Mouse (Mus musculus) heart, postnatal 36 days (tissue): ENCODE results near the gene Ccdc136. TPM values are rescaled to one million over a fixed set of nuclear protein-coding genes. Genes with fewer than 3 reads are reported as not detected.

Source experiments
- microRNA-seq, 2 experiments: library from miRNA; unstranded; fragments of <30 nt; microRNA quantifications; one replicate each; pipeline ENCODE4 v1.2.0; 2021; ENCODE audit warnings: borderline number of aligned reads in 2 of 2
- total RNA-seq, 2 experiments: library from RNA; stranded (reverse); gene quantifications; 2 replicates each; pipeline ENCODE4 v1.2.3; 2021

Gene Ccdc136
- total RNA-seq, 2 experiments from 2014 or later: 1.7 to 3.0 TPM

Small RNA genes lying within 50 kb of the gene (microRNA-seq; reads per million reads assigned to microRNA genes)
- gene Gm26220 (0 reads per million in 2 experiments), gene Gm44354 (0 reads per million in 2 experiments)

Other genes starting within 250 kb of the Ccdc136 start
- gene Rbm28, start 231.3 kb upstream of the Ccdc136 start, total RNA-seq: 10 to 100 TPM; 19.9 to 20.1 TPM
- gene Prrt4, start 216.7 kb upstream of the Ccdc136 start, total RNA-seq: 1 to 10 TPM; 3.6 to 4.0 TPM
- gene Impdh1, start 179.9 kb upstream of the Ccdc136 start, total RNA-seq: 10 to 100 TPM; 21.5 to 26.3 TPM
- 1 to 10 TPM; 4.4 to 5.7 TPM for gene Hilpda, start 123.8 kb upstream of the Ccdc136 start, total RNA-seq
- under 1 TPM in 1 of 2 experiments, not detected in 1; 0.27 TPM for gene Fam71f2, start 116.7 kb upstream of the Ccdc136 start, total RNA-seq
- not detected for gene Fam71f1, start 77.2 kb upstream of the Ccdc136 start, total RNA-seq
- gene Calu, start 48.2 kb upstream of the Ccdc136 start, total RNA-seq: 100 to 1,000 TPM; 240 to 254 TPM
- under 1 TPM in 1 of 2 experiments, not detected in 1; 0.11 TPM for gene Opn1sw, start 7.8 kb upstream of the Ccdc136 start, total RNA-seq
- 100 to 1,000 TPM; 205 to 216 TPM for gene Flnc, start 36.9 kb downstream of the Ccdc136 start, total RNA-seq
- gene Atp6v1f, start 71.4 kb downstream of the Ccdc136 start, total RNA-seq: 100 to 1,000 TPM; 105 to 107 TPM
- gene Atp6v1fnb, start 75.1 kb downstream of the Ccdc136 start, total RNA-seq: not detected
- gene Kcp, start 111.6 kb downstream of the Ccdc136 start, total RNA-seq: 1 to 10 TPM; 2.7 to 5.8 TPM
- 1 to 10 TPM; 3.1 to 3.7 TPM for gene Irf5, start 130.3 kb downstream of the Ccdc136 start, total RNA-seq
- 10 to 100 TPM; 43.0 to 43.6 TPM for gene Tnpo3, start 213.6 kb downstream of the Ccdc136 start, total RNA-seq